Mouse (Mus musculus): Measurements from ENCODE around the gene Bcat2. TPM values are rescaled to one million over a fixed set of nuclear protein-coding genes. Genes with fewer than 3 reads are reported as not detected.

The Bcat2 gene
- total RNA-seq, 2 experiments from 2014 or later: 23.5 to 29.9 TPM

GRCm38 (mm10) chr7:45626571-45627076 lies 56.7 kb downstream of the Bcat2 start:
- no peak for DNase-seq

- DNase-seq: no peak
Measured at GRCm38 (mm10) chr7:45627261-45627660, 57.3 kb downstream of the Bcat2 start, which contains the start of gene Rasip1. Gene Rasip1 (plus strand): TSS chr7:45627488.

GRCm38 (mm10) chr7:45628364-45629294 lies 58.7 kb downstream of the Bcat2 start:
- peak; percentile 75 to 80 for DNase-seq

GRCm38 (mm10) chr7:45630064-45630907 lies 60.3 kb downstream of the Bcat2 start:
- no peak for DNase-seq

GRCm38 (mm10) chr7:45632499-45632898 lies 62.5 kb downstream of the Bcat2 start:
- peak in 1 of 2 experiments; percentile 39 for DNase-seq

- no peak for DNase-seq
Measured at GRCm38 (mm10) chr7:45634946-45635681, 65.2 kb downstream of the Bcat2 start.

- DNase-seq: no peak
Measured at GRCm38 (mm10) chr7:45635711-45636688, 66.0 kb downstream of the Bcat2 start.

GRCm38 (mm10) chr7:45637710-45638109 lies 67.8 kb downstream of the Bcat2 start:
- DNase-seq: no peak

- DNase-seq: peak; percentile 92 to 95
Measured at GRCm38 (mm10) chr7:45638623-45639401, 68.9 kb downstream of the Bcat2 start.

Other genes with a start within 250 kb of the Bcat2 start
- 10 to 100 TPM; 12.9 to 14.8 TPM for gene Trpm4, start 236.4 kb upstream of the Bcat2 start, total RNA-seq (2021)
- under 1 TPM; 0.20 to 0.46 TPM for gene Hrc, start 234.9 kb upstream of the Bcat2 start, total RNA-seq (2021)
- gene Ppfia3, start 203.1 kb upstream of the Bcat2 start, total RNA-seq (2021): 100 to 1,000 TPM; 126 to 128 TPM
- gene Lin7b, start 199.6 kb upstream of the Bcat2 start, total RNA-seq (2021): 100 to 1,000 TPM; 133 to 154 TPM
- 100 to 1,000 TPM; 379 to 450 TPM for gene Snrnp70, start 174.4 kb upstream of the Bcat2 start, total RNA-seq (2021)
- not detected for gene Kcna7, start 164.5 kb upstream of the Bcat2 start, total RNA-seq (2021)
- under 1 TPM; 0.17 to 0.18 TPM for gene Ntf5, start 156.5 kb upstream of the Bcat2 start, total RNA-seq (2021)
- not detected for gene Lhb, start 149.3 kb upstream of the Bcat2 start, total RNA-seq (2021)
- 10 to 100 TPM; 14.5 to 18.6 TPM for gene Gys1, start 135.3 kb upstream of the Bcat2 start, total RNA-seq (2021)
- gene Ruvbl2, start 132.1 kb upstream of the Bcat2 start, total RNA-seq (2021): 10 to 100 TPM; 33.0 to 39.9 TPM
- gene Ftl1, start 110.3 kb upstream of the Bcat2 start, total RNA-seq (2021): 100 to 1,000 TPM; 187 to 197 TPM
- 10 to 100 TPM; 73.5 to 80.8 TPM for gene Bax, start 103.3 kb upstream of the Bcat2 start, total RNA-seq (2021)
- gene Tulp2, start 88.3 kb upstream of the Bcat2 start, total RNA-seq (2021): not detected
- 1 to 10 TPM in 1 of 2 experiments, not detected in 1; 2.5 TPM for gene Gm45808, start 83.3 kb upstream of the Bcat2 start, total RNA-seq (2021)
- gene Dhdh, start 81.3 kb upstream of the Bcat2 start, total RNA-seq (2021): 1 to 10 TPM; 3.1 to 3.9 TPM
- 10 to 100 TPM; 94.0 to 98.0 TPM for gene Nucb1, start 59.7 kb upstream of the Bcat2 start, total RNA-seq (2021)
- 10 to 100 TPM; 17.4 to 20.0 TPM for gene Ppp1r15a, start 43.9 kb upstream of the Bcat2 start, total RNA-seq (2021)
- gene Plekha4, start 43.8 kb upstream of the Bcat2 start, total RNA-seq (2021): under 1 TPM; 0.77 to 0.86 TPM
- gene Hsd17b14, start 15.3 kb upstream of the Bcat2 start, total RNA-seq (2021): under 1 TPM in 1 of 2 experiments, not detected in 1; 0.28 TPM
- not detected for gene Fgf21, start 45.3 kb downstream of the Bcat2 start, total RNA-seq (2021)
- gene Fut1, start 47.1 kb downstream of the Bcat2 start, total RNA-seq (2021): not detected
- gene Izumo1, start 51.7 kb downstream of the Bcat2 start, total RNA-seq (2021): not detected
- gene Rasip1, start 57.3 kb downstream of the Bcat2 start, total RNA-seq (2021): 1 to 10 TPM; 6.1 to 6.6 TPM
- 1 to 10 TPM; 2.3 to 2.8 TPM for gene Mamstr, start 69.8 kb downstream of the Bcat2 start, total RNA-seq (2021)
- gene Fut2, start 96.2 kb downstream of the Bcat2 start, total RNA-seq (2021): under 1 TPM in 1 of 2 experiments, not detected in 1; 0.18 TPM
- gene Ntn5, start 113.9 kb downstream of the Bcat2 start, total RNA-seq (2021): 1 to 10 TPM; 5.5 to 6.0 TPM
- 1 to 10 TPM; 2.0 to 2.7 TPM for gene Sec1, start 124.2 kb downstream of the Bcat2 start, total RNA-seq (2021)
- gene Car11, start 129.7 kb downstream of the Bcat2 start, total RNA-seq (2021): 100 to 1,000 TPM; 191 to 217 TPM
- gene Dbp, start 134.9 kb downstream of the Bcat2 start, total RNA-seq (2021): 10 to 100 TPM; 49.8 to 51.5 TPM
- 100 to 1,000 TPM; 372 to 375 TPM for gene Rpl18, start 145.3 kb downstream of the Bcat2 start, total RNA-seq (2021)
- 10 to 100 TPM; 36.6 to 37.2 TPM for gene Sphk2, start 147.8 kb downstream of the Bcat2 start, total RNA-seq (2021)
- under 1 TPM; 0.12 to 0.13 TPM for gene Fam83e, start 151.1 kb downstream of the Bcat2 start, total RNA-seq (2021)
- gene Spaca4, start 155.7 kb downstream of the Bcat2 start, total RNA-seq (2021): not detected
- 100 to 1,000 TPM; 285 to 298 TPM for gene Lmtk3, start 213.6 kb downstream of the Bcat2 start, total RNA-seq (2021)
- 1 to 10 TPM; 6.3 to 7.0 TPM for gene Sult2b1, start 214.5 kb downstream of the Bcat2 start, total RNA-seq (2021)
- 100 to 1,000 TPM; 138 to 150 TPM for gene Cyth2, start 244.4 kb downstream of the Bcat2 start, total RNA-seq (2021)